22 mouse cellular contexts compared by ENCODE assay signal in the genomic region with DNA sequence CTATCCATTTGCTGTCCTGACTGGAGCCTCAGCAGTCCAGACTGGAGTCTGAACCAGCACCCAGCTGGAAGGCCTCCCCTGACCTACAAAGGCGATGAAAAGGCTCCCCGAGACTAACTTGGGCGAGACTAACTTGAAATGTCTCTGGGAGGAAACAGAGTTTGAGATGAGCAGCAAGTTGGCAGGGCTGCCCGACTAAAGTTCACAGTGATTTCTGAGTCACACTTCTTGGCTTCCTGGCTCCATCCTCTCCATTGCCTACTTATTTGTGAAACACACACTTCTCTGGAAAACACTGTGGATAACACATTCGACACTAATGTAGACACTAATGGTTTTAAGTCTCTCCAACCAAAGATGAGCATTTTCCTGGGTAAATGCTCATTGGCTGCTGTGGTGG.
DNase-seq lines count a peak whose midpoint lies in the region; ATAC-seq and TF ChIP-seq lines count a peak whose summit lies in the region.
"Had no signal": no experiment of that assay in that cellular context is flagged by ENCODE, and none has a peak within 500 bp of the region (broad histone marks: within the 10 kb centered on the region; RNA-seq: fewer than 3 reads in every experiment).

No protein-coding gene starts in this region.

- peak; percentile 56 for DNase-seq in forebrain, postnatal 0 days
- no peak for DNase-seq in forebrain, embryonic 14.5 days (ENCODE audit: low spot score)
- DNase-seq in kidney, adult 2 months, result peak; percentile 33
- no peak for DNase-seq in kidney, postnatal 14 days
- peak; percentile 71 for DNase-seq in NIH3T3 (ENCODE audit: low read depth)
- DNase-seq in fibroblast of lung, adult 2 months (ENCODE audit: low read depth), result peak; percentile 67
- DNase-seq in hindbrain, embryonic 10.5 days (ENCODE audit: low spot score), result no peak
- DNase-seq in lung, postnatal 25 days (ENCODE audit: low spot score), result no peak
- DNase-seq: cerebellum, adult 2 months; cerebellum, postnatal 25 days; gastrocnemius, postnatal 14 days; kidney, adult 18-20 months; kidney, postnatal 10 days; right cerebral cortex, postnatal 14 days; spleen, adult 18-20 months; thymus, postnatal 14 days had no signal

- no peak overlapping the region for H3K4me3 ChIP-seq in forebrain, postnatal 0 days (ENCODE audit: low read depth, low read length)
- no peak overlapping the region for H3K4me3 ChIP-seq in forebrain, embryonic 14.5 days (ENCODE audit: low read depth, low read length)
- no peak overlapping the region for H3K4me3 ChIP-seq in kidney, adult 2 months (ENCODE audit: insufficient read depth, low read depth, low read length)
- H3K4me3 ChIP-seq in hindbrain, embryonic 10.5 days, result no peak overlapping the region
- H3K4me3 ChIP-seq: embryonic facial prominence, embryonic 12.5 days; forebrain, embryonic 13.5 days; heart, adult 2 months; layer of hippocampus, adult 2 months had no signal

- no peak for TF ChIP-seq POLR2A in kidney, adult 2 months (IDR thresholded peaks at IDR 0.05; ENCODE audit: low read depth, low read length)

- no peaks in the 10 kb centered on the region for H3K27me3 ChIP-seq in forebrain, postnatal 0 days (ENCODE audit: insufficient read depth, low read length)
- H3K27me3 ChIP-seq in forebrain, embryonic 14.5 days (replicated peaks; ENCODE audit: control insufficient read depth, insufficient read depth, low read length), result no peaks in the 10 kb centered on the region
- no peaks in the 10 kb centered on the region for H3K27me3 ChIP-seq in kidney, adult 2 months (replicated peaks; ENCODE audit: control insufficient read depth, insufficient read depth, low read length)
- no peaks in the 10 kb centered on the region for H3K27me3 ChIP-seq in hindbrain, embryonic 10.5 days (ENCODE audit: insufficient read depth, poor library complexity, severe bottlenecking)
- H3K27me3 ChIP-seq: embryonic facial prominence, embryonic 12.5 days; forebrain, embryonic 13.5 days had no signal

- 57% methylated on average over 5 of the region's 5 CpGs for WGBS in forebrain, postnatal 0 days
- WGBS in forebrain, embryonic 14.5 days, result 79% methylated on average over 5 of the region's 5 CpGs
- WGBS in kidney, adult 2 months, result 51% methylated on average over 5 of the region's 5 CpGs
- 79% methylated on average over 5 of the region's 5 CpGs for WGBS in hindbrain, embryonic 10.5 days

- H3K9me3 ChIP-seq in forebrain, postnatal 0 days (ENCODE audit: low read length), result no peaks in the 10 kb centered on the region
- no peaks in the 10 kb centered on the region for H3K9me3 ChIP-seq in forebrain, embryonic 14.5 days (replicated peaks; ENCODE audit: control insufficient read depth, low read length)
- H3K9me3 ChIP-seq in hindbrain, embryonic 10.5 days, result no peaks in the 10 kb centered on the region
- H3K9me3 ChIP-seq: embryonic facial prominence, embryonic 12.5 days; forebrain, embryonic 13.5 days had no signal

- H3K36me3 ChIP-seq in forebrain, postnatal 0 days (ENCODE audit: insufficient read depth), result no peaks in the 10 kb centered on the region
- no peaks in the 10 kb centered on the region for H3K36me3 ChIP-seq in forebrain, embryonic 14.5 days (ENCODE audit: control insufficient read depth, insufficient read depth, low read length)
- no peaks in the 10 kb centered on the region for H3K36me3 ChIP-seq in kidney, adult 2 months (ENCODE audit: control insufficient read depth, insufficient read depth, low read length)
- H3K36me3 ChIP-seq in hindbrain, embryonic 10.5 days, result no peaks in the 10 kb centered on the region
- H3K36me3 ChIP-seq: embryonic facial prominence, embryonic 12.5 days had no signal

- peak; percentile 55 for ATAC-seq in forebrain, postnatal 0 days
- no peak for ATAC-seq in forebrain, embryonic 14.5 days
- ATAC-seq: forebrain, embryonic 13.5 days had no signal

- no peak overlapping the region for H3K4me2 ChIP-seq in forebrain, postnatal 0 days (ENCODE audit: low read depth)
- no peak overlapping the region for H3K4me2 ChIP-seq in forebrain, embryonic 14.5 days (ENCODE audit: low read length)
- H3K4me2 ChIP-seq: embryonic facial prominence, embryonic 12.5 days; forebrain, embryonic 13.5 days; midbrain, embryonic 11.5 days had no signal

- TF ChIP-seq CTCF in forebrain, postnatal 0 days (IDR thresholded peaks at IDR 0.05; ENCODE audit: low read depth), result no peak
- no peak for TF ChIP-seq CTCF in kidney, adult 2 months (conservative IDR thresholded peaks at IDR 0.05; ENCODE audit: insufficient read depth, insufficient read length, low read depth, low read length)

- H3K27ac ChIP-seq in forebrain, postnatal 0 days (ENCODE audit: low read depth, low read length), result no peak overlapping the region
- H3K27ac ChIP-seq in forebrain, embryonic 14.5 days (ENCODE audit: low read depth, low read length), result no peak overlapping the region
- H3K27ac ChIP-seq in kidney, adult 2 months (ENCODE audit: insufficient read depth, low read depth, low read length), result no peak overlapping the region
- no peak overlapping the region for H3K27ac ChIP-seq in hindbrain, embryonic 10.5 days
- H3K27ac ChIP-seq: embryonic facial prominence, embryonic 12.5 days; forebrain, embryonic 13.5 days; heart, adult 2 months; layer of hippocampus, adult 2 months; macrophage had no signal

- H3K9ac ChIP-seq in forebrain, postnatal 0 days, result no peak overlapping the region
- H3K9ac ChIP-seq in forebrain, embryonic 14.5 days (ENCODE audit: low read length), result no peak overlapping the region
- H3K9ac ChIP-seq: embryonic facial prominence, embryonic 12.5 days; forebrain, embryonic 13.5 days had no signal

- H3K4me1 ChIP-seq in forebrain, postnatal 0 days (ENCODE audit: insufficient read depth), result no peaks in the 10 kb centered on the region
- no peaks in the 10 kb centered on the region for H3K4me1 ChIP-seq in forebrain, embryonic 14.5 days (ENCODE audit: control insufficient read depth, insufficient read depth, low read length)
- no peaks in the 10 kb centered on the region for H3K4me1 ChIP-seq in kidney, adult 2 months (ENCODE audit: control insufficient read depth, insufficient read depth, low read length)
- peaks cover 15% of the 10 kb centered on the region for H3K4me1 ChIP-seq in hindbrain, embryonic 10.5 days (replicated peaks)

Comparison
In these comparisons a context has a peak if more than half of its experiments do, and no peak if none do; other contexts are left out.
1. DNase-seq: peak in forebrain, postnatal 0 days (single experiment), kidney, adult 2 months (single experiment), NIH3T3 (single experiment) and fibroblast of lung, adult 2 months (single experiment); none in forebrain, embryonic 14.5 days (single experiment), kidney, postnatal 14 days (single experiment), hindbrain, embryonic 10.5 days (single experiment) and lung, postnatal 25 days (single experiment).